Mouse (Mus musculus): ENCODE data around the gene Dkkl1. TPM values are rescaled to one million over a fixed set of nuclear protein-coding genes. Genes with fewer than 3 reads are reported as not detected.

Dkkl1 gene
- polyA plus RNA-seq, 1 experiment from 2014 or later: 1.0 TPM

DNA sequence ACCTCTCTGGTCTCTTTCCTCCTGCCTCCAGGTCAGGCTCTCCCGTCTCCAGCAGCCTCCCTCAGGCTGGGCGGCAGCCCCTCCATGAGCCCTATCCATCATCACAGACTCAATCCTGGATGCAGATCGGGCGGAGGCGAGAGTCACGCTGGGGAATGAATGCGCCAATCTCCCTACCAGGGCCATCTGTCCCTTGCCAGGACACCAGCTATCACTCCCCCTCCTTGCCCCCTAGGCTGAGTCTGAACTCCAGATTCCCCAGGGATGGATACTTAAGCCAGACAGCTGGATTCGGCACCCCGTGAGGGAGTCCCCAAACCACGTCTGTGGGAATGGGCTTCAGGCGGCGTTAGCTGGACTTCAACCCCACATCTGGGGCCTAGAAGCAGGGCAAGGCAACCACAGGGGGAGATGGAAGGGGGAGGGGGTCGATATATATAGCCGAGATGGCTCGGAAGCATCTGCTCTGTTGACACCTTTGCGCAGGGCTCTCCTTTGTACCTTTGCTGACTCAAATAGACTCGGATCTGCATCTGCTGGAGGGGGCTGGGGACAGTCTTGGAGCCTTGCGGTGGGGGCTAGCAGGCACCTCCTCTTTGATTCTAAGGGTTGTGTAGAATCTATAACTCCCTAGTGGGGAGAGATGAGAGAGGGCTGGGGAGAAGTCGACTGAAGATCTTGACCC, 44.0 kb downstream of the Dkkl1 start:
- peaks cover 25% of the 10 kb centered on the region for H3K4me1 ChIP-seq
- 0 out of 2 replicates have a peak, but pooled peaks cover 2% of the 10 kb centered on the region for H3K36me3 ChIP-seq (replicated peaks)
- H3K9me3 ChIP-seq: peaks cover 38% of the 10 kb centered on the region
- H3K27me3 ChIP-seq (ENCODE audit: poor library complexity, severe bottlenecking): peaks cover 100% of the 10 kb centered on the region
- no peak for DNase-seq (ENCODE audit: extremely low spot score, low spot score)
- H3K4me3 ChIP-seq: peak overlapping the region; percentile 19; the same call in 1 of the 2 replicates
- no peak overlapping the region for H3K27ac ChIP-seq
- 5% methylated on average over 19 of the region's 19 CpGs for WGBS

DNA sequence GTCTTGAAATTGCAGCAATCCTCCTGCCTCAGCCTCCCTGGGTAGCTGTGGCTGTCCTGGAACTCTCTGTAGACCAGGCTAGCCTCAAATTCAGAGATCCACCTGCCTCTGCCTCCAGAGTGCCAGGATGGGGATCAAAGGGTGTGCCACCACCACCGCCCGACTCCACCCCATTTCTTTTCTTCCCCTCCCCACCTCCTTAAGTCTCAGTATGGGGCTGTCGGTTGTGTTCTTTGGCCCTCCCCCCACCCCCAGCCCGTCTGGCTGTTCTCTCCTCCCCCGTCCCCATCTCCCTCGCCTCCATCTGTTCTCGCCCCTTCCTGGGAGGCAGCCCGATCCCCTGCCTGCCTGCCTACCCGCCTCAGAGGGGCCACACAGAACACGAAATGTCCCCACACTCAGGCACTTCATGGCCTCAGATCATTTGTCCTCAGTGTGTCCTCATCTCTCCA, 45.0 kb downstream of the Dkkl1 start:
- peaks cover 29% of the 10 kb centered on the region for H3K9me3 ChIP-seq
- H3K4me1 ChIP-seq: peaks cover 34% of the 10 kb centered on the region
- no peak overlapping the region for H3K27ac ChIP-seq
- WGBS: 20% methylated on average over 10 of the region's 10 CpGs
- H3K4me3 ChIP-seq: peak overlapping the region; percentile 5; the same call in 1 of the 2 replicates
- peaks cover 99% of the 10 kb centered on the region for H3K27me3 ChIP-seq (ENCODE audit: poor library complexity, severe bottlenecking)
- H3K36me3 ChIP-seq (replicated peaks): 0 out of 2 replicates have a peak, but pooled peaks cover 2% of the 10 kb centered on the region
- no peak for DNase-seq (ENCODE audit: extremely low spot score, low spot score)

DNA sequence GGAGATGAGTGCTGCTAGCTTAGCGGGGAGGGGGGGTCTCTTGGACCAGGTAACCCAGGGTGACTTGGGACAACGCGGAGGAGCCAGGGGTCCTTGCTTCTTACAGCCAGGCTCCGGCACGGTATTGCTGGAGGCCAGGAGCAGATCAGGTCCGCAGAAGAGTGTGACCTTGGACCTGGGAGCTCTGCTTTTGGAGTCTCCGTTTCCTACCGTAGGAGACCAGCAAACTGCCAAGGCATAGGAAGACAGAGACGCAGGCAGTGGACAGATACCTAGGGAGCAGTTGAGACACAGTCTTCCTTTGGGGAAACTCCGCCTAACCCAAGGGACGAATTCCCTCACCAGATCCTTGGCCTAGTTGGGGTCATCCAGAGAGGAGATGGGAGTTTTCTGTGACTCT, 46.2 kb downstream of the Dkkl1 start:
- 41% methylated on average over 11 of the region's 11 CpGs for WGBS
- Histone ChIP-seq H3K27ac (no peak overlapping the region), H3K9me3 (peaks cover 26% of the 10 kb centered on the region), H3K4me3 (no peak overlapping the region), H3K4me1 (peaks cover 41% of the 10 kb centered on the region), H3K27me3 (ENCODE audit: poor library complexity, severe bottlenecking) (peaks cover 86% of the 10 kb centered on the region), H3K36me3 (replicated peaks) (peaks cover 7% of the 10 kb centered on the region)
- DNase-seq (ENCODE audit: extremely low spot score, low spot score): no peak

DNA sequence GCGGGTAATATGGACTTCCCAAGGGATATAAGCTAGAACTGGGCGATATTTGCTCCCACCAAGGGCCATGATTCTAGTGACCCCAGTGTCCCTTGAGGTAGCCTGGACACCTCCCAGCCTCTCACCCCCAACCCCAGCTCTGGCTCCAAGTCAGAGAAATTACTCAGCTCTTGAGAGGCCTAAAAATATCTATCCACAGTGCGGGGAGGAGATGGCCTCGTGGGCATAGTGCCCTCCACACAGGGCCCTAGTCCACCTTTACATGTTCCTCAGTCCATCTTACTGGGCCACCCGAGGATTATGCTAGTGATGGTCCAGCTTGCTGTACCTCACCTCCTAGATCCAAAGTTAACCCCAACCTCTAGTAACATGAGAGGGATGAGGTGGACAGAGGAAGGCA, 47.1 kb downstream of the Dkkl1 start:
- no peak overlapping the region for H3K27ac ChIP-seq
- H3K9me3 ChIP-seq: peaks cover 17% of the 10 kb centered on the region
- peaks cover 41% of the 10 kb centered on the region for H3K4me1 ChIP-seq
- peaks cover 15% of the 10 kb centered on the region for H3K36me3 ChIP-seq (replicated peaks)
- peak overlapping the region; percentile 57; the same call in 1 of the 2 replicates for H3K4me3 ChIP-seq
- no peak for DNase-seq (ENCODE audit: extremely low spot score, low spot score)
- H3K27me3 ChIP-seq (ENCODE audit: poor library complexity, severe bottlenecking): peaks cover 77% of the 10 kb centered on the region
- 65% methylated on average over 5 of the region's 5 CpGs for WGBS

DNA sequence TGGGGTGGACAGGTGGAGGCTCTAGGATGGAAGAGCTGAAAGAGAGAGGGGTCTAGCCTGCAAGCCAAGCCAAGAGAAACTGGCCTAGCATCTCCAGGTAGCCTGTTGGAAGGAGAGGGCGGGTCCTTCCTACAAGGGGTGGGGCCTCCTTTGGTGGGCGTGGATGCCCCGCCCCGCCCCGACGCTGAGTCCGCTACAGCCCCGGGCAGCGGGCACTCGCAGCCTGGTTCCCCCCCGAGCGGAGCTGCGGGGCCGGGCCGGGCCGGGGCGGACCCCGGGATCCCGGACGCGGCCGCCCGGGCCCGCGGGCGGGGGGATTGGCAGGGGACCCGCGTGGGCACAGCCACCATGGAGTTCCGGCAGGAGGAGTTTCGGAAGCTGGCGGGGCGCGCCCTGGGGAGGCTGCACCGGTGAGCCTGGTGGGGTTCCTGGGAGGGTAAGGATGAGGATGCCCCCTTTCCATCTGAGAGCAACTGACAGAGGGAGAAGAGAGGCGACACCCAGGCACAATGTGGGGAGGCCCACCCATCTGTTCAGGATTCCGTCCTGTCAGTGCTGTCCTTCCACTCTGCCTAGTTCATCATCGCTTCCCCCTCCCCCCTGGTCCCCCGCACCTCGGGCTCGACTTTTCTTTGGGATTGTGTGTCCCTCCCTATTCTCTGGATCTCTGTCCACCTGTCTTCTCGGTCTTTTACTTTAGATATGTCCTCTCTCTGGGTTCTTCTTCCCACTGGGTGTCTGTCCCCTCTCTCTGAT, 48.0 kb downstream of the Dkkl1 start, which contains the start of gene Slc17a7:
Gene Slc17a7, plus strand, starts transcription at position 215 of the 756 bp plus-strand sequence.
- peaks cover 68% of the 10 kb centered on the region for H3K27me3 ChIP-seq (ENCODE audit: poor library complexity, severe bottlenecking)
- peak; percentile 33 for DNase-seq (ENCODE audit: extremely low spot score, low spot score)
- peak within 1 kb of the TSS; percentile 65; the same call in 1 of the 2 replicates for H3K27ac ChIP-seq
- peaks cover 8% of the 10 kb centered on the region for H3K9me3 ChIP-seq
- peaks cover 23% of the 10 kb centered on the region for H3K36me3 ChIP-seq (replicated peaks)
- peak within 1 kb of the TSS; percentile 57 for H3K4me3 ChIP-seq
- 2% methylated on average over 41 of the region's 41 CpGs for WGBS
- peaks cover 41% of the 10 kb centered on the region for H3K4me1 ChIP-seq

DNA sequence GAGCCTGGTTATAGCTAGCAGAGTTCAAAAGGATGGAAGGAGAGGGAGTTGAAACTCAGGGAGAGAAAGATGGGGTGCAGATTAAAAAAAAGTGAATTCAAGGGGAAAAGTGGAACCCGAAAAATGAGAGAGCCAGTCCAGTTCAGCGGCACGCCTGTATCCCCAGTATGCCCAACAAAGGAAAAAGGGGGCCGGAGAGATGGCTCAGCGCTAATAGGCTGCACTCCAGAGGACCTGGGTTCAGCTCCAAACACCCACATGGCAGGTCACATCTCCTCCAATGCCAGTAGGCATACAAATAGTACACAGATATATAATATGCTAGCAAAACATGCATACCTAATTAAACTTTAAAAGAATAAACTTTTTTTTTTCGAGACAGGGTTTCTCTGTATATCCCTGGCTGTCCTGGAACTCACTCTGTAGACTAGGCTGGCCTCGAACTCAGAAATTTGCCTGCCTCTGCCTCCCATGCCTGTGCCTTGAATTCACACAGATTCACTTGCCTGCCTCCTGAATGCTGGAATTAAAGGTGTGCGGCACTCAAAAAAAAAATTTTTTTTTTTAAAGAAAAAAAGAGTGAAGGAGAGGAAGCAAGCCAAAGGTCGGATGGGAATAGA, 48.8 kb downstream of the Dkkl1 start:
- Histone ChIP-seq H3K36me3 (replicated peaks) (peaks cover 31% of the 10 kb centered on the region), H3K4me3 (no peak overlapping the region), H3K4me1 (peaks cover 33% of the 10 kb centered on the region), H3K27ac (no peak overlapping the region), H3K9me3 (peaks cover 6% of the 10 kb centered on the region; the same call in 1 of the 2 replicates), H3K27me3 (ENCODE audit: poor library complexity, severe bottlenecking) (peaks cover 60% of the 10 kb centered on the region)
- DNase-seq (ENCODE audit: extremely low spot score, low spot score): no peak
- 75% methylated on average over 9 of the region's 9 CpGs for WGBS

DNA sequence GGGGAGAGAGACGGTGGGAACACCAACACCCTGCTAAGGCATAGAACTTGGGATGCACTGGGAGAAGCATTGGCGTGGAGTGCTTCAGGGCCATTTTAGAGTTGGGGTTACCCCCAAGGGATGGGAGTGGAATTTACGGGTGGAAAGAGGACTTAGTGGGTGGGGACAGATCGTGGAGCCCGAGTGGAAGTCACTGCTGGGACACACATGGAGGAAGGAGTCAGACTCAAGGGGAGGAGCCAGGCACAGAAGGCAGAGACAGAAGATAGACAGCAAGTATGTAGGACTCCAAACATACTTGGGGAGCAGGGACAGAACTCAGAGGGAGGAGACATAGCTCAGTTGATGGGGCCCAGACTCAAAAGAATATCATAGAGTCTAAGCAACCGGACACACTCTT, 49.4 kb downstream of the Dkkl1 start:
- no peak for DNase-seq (ENCODE audit: extremely low spot score, low spot score)
- Histone ChIP-seq H3K27me3 (ENCODE audit: poor library complexity, severe bottlenecking) (peaks cover 54% of the 10 kb centered on the region), H3K9me3 (peaks cover 6% of the 10 kb centered on the region; the same call in 1 of the 2 replicates), H3K36me3 (replicated peaks) (peaks cover 36% of the 10 kb centered on the region), H3K27ac (peak overlapping the region; percentile 78; the same call in 1 of the 2 replicates), H3K4me3 (peak overlapping the region; percentile 55), H3K4me1 (peaks cover 28% of the 10 kb centered on the region)
- WGBS: 25% methylated on average over 6 of the region's 6 CpGs

DNA sequence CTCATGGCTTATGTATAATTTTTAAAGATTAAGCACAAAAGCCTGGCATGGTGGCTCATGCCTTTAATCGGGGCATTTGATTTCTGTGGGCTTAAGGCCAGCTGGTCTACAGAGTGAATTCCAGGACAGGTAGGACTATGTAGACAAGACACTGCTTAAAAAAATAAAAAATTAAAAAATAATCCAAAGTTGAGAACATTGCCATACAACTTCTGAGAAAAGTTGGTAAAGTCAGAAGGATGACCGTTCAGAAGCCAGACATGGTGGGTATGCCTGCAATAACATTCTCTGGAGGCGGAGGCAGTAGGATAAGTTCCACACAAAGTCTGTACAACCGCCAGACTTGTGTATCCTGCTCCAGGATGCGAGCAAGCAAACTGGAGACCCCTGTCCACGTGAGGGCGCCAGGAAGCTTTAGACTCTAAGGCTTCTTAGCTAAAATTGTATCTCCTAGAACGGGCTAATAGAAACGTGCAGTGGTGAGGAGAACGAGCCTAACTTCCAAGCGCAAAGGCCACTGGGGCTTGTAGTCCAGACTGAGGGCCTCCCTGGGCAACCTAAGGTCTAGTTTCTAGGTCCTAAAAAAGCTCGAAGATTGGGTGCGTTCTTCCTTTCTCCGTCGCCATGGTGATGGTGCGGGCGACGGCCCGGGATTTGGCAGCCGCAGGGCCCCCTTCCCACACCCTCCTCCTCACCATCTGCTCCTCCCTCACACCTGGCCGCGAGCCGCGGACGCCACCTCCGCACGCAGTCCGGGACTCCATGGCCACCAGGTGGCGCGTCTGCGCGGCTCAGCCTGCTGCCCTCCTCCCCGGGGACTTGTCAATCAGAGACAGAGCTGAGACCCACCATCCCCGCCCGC, 50.1 kb downstream of the Dkkl1 start:
- peaks cover 2% of the 10 kb centered on the region; the same call in 1 of the 2 replicates for H3K9me3 ChIP-seq
- peak; percentile 89 for DNase-seq (ENCODE audit: extremely low spot score, low spot score)
- peaks cover 26% of the 10 kb centered on the region for H3K4me1 ChIP-seq
- peaks cover 47% of the 10 kb centered on the region for H3K27me3 ChIP-seq (ENCODE audit: poor library complexity, severe bottlenecking)
- H3K36me3 ChIP-seq (replicated peaks): peaks cover 41% of the 10 kb centered on the region
- peak overlapping the region; percentile 55 for H3K4me3 ChIP-seq
- WGBS: 5% methylated on average over 35 of the region's 35 CpGs
- peak overlapping the region; percentile 78 for H3K27ac ChIP-seq

DNA sequence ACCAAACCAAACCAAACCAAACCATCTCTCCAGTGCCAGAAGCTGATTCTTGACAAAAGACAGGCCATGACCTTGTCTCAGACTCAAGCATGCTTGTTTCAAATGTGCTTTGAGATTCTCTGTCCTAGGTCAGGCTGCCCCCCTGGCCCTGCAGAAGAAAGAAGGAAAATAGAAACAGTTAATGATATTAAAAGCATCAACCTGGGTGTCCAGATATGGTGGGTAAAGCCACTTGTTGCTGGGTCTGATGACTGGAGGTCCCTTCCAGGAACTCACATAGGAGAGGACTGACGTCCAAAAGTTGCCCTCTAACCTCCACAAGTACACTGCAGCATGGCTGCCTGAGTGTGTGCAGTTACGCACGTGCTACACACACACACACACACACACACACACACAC, 51.1 kb downstream of the Dkkl1 start:
- Histone ChIP-seq H3K4me1 (peaks cover 26% of the 10 kb centered on the region), H3K27me3 (ENCODE audit: poor library complexity, severe bottlenecking) (peaks cover 37% of the 10 kb centered on the region), H3K4me3 (no peak overlapping the region), H3K36me3 (replicated peaks) (peaks cover 44% of the 10 kb centered on the region), H3K27ac (no peak overlapping the region), H3K9me3 (no peaks in the 10 kb centered on the region)
- WGBS: 95% methylated on average over 3 of the region's 3 CpGs
- no peak for DNase-seq (ENCODE audit: extremely low spot score, low spot score)

DNA sequence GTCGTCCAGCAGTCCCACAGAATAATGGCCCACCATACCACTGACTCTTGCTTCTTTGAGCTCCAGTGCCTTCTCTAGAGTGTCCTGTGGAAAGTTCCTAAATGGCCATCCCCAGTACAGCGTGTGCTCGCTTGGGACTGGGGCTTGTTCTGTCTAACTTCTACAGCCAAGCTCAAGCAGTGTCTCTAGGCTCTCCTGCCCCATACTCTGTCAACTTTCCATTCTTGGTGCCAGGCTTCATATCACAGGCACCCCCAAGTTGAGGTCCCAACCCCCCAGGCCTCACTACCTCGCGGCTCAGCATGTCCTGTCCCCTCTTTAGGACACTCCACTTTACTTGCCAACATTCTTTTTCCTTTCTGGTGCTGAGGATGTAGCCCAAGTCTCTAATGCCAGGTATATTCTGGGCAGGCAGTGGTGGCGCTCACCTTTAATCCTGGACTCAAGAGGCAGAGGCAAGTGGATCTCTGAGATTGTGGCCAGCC, 51.6 kb downstream of the Dkkl1 start:
- no peak for DNase-seq (ENCODE audit: extremely low spot score, low spot score)
- H3K36me3 ChIP-seq (replicated peaks): peaks cover 44% of the 10 kb centered on the region
- H3K27me3 ChIP-seq (ENCODE audit: poor library complexity, severe bottlenecking): peaks cover 32% of the 10 kb centered on the region
- no peaks in the 10 kb centered on the region for H3K9me3 ChIP-seq
- H3K4me3 ChIP-seq: no peak overlapping the region
- WGBS: 93% methylated on average over 6 of the region's 6 CpGs
- H3K27ac ChIP-seq: no peak overlapping the region
- peaks cover 29% of the 10 kb centered on the region for H3K4me1 ChIP-seq

DNA sequence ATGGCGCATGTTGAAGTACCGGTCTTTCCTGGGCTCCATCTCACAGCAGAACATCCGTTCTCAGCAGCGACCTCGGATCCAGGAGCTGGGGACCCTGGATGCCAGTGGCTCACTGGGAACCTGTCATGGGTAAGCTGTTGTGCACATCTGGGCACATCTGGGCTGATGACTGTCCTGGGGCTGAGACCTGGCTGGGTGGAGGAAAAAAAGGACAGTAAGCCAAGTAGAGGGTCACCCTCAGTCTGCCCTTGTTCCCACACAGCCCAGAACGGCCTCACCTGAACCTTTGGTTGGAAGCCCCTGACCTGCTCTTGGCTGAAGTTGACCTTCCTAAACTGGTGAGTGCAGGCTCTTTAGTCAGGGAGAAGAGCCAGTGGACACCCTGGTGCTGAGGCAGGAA, 53.0 kb downstream of the Dkkl1 start:
- no peak for DNase-seq (ENCODE audit: extremely low spot score, low spot score)
- Histone ChIP-seq H3K9me3 (no peaks in the 10 kb centered on the region), H3K36me3 (replicated peaks) (peaks cover 44% of the 10 kb centered on the region), H3K27ac (no peak overlapping the region), H3K27me3 (ENCODE audit: poor library complexity, severe bottlenecking) (peaks cover 19% of the 10 kb centered on the region), H3K4me1 (peaks cover 32% of the 10 kb centered on the region), H3K4me3 (no peak overlapping the region)
- 92% methylated on average over 6 of the region's 6 CpGs for WGBS

Data from forebrain, embryonic 10.5 days (tissue).